Mouse (Mus musculus) spleen, adult 12 weeks (tissue): Measurements from ENCODE around the gene Nfatc2.

ENCODE experiments used
- DNase-seq: peaks from one replicate; pipeline ENCODE4 v3.0.0; 2022; ENCODE audit warnings: low spot score

Gene Nfatc2

DNA sequence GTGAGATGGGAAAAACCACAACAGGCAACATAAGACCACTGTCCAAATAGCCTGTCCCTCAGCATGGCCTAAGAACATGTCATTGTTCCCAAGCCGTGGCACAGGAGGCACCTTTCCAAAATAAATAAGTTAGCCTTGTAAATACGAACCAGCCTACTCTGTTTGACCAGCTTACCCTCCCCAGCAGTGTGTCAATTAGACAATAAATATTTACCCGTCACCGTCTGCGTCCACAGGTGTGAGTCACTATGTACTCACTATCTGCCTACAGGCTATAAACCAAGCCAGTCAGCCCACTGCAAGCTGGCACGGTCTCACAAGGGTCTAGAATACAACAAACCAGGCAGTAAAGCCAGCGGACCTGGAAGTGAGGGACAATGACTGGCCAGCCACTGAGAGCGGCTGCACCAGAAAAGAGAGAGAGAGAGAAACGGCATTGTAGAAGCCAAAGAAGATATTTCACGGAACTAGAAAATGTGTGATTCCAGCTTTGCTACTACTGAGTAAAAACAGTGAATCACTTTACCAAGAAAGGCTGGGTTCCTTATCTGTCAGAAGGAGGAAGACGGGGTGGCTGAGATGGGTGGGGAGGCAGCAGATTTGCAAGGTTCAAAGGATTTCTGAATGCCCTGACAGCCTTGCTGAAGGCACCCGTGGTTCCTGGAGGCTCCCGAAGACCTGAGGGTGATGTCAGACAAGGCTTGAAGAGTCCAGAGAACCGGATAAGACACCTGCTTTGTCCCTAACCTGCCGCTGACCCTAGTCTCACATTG, 69.2 kb downstream of the Nfatc2 start:
- DNase-seq = no peak

DNA sequence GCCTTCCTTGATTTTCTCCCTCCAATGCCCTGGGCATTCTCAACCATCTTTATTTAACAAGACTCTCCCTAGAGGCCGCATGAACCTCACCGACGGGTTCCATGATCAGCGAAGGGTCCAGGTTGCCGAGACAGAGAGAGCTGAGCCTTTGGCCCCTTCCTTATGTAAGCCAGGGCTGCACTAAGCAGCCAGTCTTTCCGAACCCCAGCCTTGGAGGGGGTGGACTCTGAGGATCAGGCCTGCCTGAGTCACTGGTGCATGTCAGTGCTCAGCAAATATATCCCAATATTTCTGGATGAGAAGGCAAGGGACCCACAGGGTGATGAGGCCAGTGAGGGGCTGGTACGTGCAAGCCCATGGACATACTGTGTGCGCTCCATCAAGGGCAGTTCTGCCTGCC, 72.9 kb downstream of the Nfatc2 start:
- DNase-seq = no peak

DNA sequence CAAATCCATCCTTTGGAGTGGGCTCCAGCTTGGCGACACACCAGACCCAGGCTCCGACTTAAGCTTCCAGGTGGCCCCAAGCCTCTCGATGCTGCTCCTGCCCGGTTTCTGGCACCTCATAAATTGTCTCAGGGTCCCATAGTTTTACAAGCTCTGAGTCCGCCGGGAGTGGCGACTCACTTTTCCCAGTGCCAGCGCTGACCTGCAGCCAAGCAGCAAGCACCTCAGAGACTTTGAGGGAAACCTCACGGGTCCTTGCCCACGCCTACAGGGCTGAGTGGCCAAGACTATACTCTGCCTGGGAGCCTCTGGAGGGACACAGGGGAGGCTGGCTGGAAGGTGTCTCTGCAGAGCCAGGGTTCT, 74.0 kb downstream of the Nfatc2 start:
- no peak for DNase-seq

DNA sequence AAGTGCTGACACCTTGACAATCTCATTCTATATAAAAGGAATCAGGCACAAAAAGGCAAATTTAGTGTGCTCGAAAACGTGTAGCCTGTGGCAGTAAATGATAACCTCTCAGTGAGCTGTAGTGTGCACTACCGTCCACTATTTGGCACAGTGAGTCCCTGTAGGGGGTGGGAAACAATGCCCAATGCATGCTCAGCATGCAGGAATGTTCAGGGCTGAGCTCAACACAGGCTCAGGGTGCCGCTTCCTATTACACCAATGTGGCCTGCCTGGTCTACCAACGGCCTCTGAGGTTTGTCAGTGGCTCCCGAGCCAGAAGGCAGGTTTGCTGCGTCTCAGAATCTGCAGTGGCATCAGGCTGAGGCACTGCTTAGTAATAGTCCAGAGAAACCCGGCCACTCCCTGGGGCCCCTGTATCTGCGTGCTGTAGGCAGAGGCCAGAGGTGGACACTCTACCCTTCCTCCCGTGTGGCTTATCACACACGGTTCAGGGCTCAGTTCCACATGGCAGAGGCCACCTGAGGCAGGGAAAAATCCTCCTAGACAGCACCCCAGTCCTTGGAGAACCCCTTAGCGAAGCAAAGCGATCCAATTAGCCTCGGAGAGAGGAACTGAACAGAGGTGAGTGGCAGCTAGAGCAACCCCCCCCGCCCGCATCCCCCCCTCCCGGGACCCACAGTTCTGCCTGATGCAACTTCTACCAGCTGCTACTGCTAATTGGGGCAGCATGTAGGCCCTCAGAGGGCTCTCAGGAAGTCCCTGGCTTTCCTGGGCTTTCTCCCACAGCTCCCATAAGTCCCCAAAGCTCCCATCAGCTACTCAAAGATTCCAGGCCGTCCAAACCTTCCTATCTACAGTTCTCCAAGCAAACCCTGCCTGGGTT, 74.7 kb downstream of the Nfatc2 start:
- DNase-seq = no peak

DNA sequence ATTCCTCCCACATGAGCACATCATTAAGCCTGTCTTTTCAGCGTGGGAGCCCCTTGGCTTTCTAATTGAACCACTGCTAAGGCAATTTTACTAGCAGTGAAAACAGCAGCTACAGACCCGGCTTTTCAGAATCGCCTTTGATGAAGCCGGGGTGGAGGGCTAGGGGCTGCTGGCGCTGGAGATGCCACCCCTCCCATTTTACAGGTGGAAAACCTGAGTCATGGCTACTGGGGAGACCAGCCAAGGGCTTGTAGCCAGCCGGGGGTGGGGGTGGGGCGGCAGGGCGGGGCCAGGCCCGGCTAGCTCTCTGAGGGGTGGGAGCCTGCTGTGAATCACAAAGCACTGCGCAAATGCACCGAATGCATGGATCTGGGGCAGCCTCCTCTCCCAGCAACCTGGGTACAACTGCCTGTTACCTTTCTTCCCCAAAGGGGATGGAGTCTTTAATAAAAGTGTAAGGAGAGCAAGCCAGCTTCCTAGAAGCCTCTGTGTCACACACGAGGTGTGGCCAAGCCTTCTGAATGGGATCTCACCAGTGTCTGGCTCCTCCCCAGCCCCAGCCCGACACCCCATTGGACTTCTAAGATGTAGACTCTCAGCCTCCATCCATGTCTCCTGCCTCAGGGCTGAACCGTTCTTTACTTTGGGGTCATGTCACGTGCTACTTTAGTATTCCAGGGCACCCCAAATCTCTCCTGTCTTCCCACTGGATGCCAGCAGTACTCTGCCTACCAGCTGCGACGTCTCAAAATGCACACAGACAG, 75.9 kb downstream of the Nfatc2 start:
- DNase-seq = no peak

DNA sequence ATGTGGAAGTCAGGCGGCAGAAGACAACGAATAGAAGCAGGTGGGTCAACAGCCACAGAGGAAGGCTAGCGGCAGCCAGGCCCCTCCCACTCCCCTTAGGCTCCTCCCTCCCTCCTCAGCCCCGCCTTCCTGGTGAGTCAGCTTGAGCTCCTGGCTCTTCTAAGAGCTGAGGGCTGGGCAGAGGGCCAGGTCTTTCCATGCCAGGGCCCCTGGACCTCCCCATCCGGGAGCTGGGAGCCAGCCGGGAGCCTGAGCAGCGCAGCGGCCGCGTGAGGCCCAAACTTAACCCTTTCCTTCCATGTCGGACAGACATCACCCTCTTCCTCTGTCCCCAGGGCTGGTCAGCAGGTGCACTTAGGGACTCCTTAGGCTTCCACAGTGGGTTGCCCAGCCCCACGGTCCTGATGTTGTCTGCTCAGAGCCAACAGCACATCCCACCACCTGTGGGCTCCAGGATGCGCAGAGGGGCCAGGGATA, 76.5 kb downstream of the Nfatc2 start:
- DNase-seq = no peak

DNA sequence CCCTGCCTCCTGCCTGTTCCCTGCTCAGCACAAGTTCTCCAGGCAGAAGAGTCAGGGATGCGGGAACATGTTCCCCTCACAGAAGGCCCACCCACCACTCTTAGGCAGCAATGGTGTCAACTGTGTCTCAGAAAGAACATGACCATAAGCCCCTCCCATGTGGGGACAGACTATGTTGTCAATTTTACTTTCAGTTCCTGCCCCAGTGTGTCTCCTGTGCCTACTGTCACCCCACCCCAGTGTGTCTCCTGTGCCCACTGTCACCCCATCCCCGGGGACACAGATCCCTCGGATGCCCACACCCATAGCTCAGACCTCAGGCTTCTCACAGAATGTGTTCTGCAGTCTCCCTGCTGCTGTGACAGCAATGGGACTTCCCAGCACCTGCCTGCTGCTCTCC, 79.2 kb downstream of the Nfatc2 start:
- DNase-seq = no peak

DNA sequence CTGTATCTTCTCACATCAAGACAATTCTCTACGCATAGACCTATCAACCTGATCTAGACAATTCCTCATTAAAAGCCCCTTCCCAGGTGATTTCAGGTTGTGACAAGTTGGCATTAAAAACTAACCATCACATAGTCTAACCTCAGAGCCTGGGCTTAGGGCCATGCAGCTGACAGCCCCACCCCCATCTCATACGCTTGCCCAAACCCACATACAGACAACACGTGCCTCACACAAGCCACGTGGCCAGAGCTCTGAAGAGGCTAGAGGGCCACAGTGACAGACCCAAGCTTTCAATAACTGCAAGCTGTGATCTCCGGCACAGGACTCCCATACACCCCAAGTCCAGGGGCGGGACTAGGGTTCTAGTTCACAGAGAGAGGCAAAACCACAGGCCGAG, 80.7 kb downstream of the Nfatc2 start:
- no peak for DNase-seq

DNA sequence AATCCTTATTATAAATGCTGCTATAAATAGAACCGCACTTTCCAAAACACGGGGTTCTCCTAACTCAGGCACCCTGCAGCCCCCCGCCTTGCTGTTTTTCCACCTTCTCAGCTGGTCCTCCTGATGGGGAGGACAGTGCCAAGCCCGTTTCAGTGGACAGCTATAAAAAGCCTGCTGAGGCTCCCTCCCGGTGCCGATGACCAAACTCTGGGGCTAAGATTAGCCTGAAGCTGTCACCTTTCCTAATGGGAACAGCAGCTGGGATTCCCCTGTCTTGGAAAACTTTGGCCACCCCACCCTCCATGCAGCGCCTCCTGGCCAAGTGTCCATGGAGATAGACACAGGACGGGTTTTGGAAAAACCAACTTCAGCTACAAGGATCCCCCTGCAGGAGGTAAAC, 81.9 kb downstream of the Nfatc2 start:
- DNase-seq = no peak

DNA sequence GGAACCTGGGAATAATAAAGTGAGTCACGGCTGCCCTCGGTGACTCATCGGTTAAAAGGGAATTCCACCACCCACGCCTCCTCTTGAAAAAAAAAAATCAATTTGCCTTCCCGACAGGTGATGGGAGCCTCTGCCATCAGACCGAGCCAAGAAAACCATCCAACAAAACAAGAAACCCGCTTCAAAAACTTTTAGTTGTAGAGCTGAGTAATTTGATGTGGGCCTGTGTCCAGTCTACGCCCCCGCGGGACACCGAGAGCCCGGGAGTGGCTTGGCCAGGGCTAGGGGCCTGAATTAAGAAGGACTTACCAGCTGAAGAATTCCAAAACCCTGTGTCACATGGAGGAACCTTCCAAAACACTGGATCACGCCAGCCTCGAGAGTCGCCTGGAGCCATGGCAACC, 83.2 kb downstream of the Nfatc2 start:
- no peak for DNase-seq

DNA sequence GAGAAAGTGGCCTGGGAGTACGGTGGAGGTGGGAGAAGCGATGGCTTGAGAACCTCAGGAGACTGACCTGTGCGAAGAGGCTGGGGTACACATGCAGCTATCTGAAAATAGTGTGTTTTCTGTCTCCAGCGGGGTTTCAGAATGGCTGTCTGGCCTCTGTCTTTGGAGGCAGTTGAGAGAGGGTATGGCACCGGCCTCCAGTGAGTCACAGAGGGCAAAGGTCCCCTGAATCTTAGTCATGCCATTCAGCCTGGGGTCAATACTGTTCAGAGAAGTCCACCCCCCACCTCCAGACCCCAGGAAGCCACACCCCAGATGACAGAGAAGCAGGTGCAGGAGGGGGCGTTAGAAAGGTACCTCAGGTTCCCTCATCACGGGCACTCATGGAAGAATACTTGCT, 83.7 kb downstream of the Nfatc2 start:
- no peak for DNase-seq

DNA sequence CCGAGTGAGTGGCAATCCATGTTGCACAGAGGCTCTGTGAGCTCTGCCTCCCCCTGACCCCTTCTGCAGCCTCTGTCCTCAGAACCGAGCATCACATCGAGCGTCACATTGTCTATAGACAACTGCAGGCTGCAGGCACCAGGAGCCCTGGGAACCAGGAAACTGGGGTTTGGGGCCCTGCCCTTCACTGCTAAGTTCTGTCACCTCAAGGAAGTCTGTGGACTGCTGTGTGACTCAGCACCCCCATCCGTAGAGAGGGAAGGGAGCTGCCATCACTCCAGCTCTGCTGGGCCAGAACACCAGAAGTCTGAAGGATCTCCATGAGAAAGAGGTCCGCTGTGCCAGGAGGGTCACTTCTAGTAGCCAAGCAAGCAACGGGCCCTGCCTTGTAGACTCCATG, 84.7 kb downstream of the Nfatc2 start:
- DNase-seq = no peak

DNA sequence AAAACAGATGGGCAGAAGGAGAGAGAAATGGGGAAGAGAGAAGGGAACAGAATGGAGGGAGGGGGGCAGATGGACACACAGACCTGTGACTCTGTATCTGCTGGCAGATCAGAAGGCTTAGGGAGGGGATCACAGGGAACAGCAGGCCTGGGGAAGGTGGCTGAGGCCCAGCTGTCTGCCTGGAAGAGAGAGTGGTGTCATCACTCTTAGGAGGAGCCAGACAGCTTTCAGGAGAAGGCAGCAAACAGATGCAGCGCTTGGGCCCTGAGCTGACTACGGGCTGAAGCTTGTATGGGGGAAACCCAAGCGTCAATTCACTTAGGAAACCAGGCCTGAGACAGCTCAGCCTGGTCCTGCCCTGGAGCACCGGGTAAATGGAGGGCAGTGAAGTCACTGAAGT, 86.0 kb downstream of the Nfatc2 start:
- no peak for DNase-seq

DNA sequence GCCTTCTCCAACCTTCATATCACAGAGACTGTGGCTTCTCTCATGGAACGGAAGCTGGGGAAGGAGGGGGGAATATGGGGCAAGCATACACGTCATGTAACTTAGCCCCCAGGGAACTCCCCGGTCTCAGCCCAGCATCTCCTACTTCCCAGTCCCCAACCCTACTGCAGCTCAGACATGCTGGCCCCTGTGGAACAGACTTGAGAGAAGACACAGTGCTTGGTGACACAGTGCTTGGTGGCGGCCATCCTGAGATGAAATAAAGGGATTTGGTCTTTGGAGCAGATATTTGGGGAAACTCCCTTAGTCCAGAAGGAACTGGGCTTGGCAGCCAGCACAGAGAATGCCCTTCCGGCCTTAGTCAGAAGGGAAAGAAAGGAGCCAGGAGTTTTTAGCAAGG, 87.3 kb downstream of the Nfatc2 start:
- no peak for DNase-seq

DNA sequence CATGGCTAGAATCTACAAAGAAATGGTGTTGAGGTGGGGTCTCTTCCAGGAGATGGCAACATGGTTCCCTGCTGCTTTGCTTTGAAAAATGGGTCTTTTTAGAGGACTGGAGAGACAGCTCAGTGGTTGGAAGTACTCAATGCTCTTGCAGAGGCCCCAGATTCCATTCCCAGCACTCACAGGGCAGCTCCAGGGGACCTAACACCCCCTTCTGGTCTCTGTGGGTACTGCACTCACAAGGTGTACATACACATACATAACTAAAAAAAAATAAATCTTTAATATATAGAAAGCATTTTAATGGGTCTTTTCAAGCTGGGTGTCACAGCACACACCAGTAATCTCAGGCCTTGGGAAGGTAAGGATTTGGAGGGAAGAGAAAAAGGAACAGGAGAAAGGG, 89.9 kb downstream of the Nfatc2 start:
- no peak for DNase-seq

DNA sequence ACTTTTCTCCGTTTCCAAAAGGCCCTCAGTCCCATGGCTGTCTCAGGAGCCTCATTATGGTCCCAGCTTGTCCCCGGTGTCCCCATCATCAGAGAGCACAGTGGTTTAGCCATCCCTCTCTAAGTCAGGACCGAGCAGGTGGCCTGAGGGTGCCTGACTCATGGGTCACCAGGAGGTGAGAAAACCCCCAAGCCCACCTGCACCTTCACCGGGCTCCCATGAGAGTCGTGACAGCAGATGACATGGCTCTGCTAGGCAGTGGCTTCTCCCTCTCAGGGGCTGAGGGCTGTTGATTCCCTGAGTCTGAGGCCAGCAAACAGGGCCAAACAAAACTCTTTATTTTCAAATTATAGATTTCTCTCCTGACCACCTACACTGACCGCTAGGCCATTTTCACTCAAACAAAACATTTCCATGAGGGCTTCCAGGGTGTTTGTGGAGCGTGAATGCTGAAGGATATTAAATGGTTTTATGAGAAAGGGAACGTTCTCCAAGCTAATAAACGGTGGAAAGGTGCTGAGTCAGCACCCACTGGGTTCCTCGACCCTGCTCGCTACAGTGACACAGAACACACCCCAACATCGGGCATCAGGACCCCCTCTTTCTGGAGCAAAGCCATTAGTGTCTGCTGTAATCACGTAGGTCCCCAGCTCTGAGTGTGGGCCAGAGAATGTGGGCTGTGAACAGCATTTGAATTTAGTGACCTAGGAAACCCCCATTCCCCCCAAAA, 92.8 kb downstream of the Nfatc2 start:
- DNase-seq = no peak

DNA sequence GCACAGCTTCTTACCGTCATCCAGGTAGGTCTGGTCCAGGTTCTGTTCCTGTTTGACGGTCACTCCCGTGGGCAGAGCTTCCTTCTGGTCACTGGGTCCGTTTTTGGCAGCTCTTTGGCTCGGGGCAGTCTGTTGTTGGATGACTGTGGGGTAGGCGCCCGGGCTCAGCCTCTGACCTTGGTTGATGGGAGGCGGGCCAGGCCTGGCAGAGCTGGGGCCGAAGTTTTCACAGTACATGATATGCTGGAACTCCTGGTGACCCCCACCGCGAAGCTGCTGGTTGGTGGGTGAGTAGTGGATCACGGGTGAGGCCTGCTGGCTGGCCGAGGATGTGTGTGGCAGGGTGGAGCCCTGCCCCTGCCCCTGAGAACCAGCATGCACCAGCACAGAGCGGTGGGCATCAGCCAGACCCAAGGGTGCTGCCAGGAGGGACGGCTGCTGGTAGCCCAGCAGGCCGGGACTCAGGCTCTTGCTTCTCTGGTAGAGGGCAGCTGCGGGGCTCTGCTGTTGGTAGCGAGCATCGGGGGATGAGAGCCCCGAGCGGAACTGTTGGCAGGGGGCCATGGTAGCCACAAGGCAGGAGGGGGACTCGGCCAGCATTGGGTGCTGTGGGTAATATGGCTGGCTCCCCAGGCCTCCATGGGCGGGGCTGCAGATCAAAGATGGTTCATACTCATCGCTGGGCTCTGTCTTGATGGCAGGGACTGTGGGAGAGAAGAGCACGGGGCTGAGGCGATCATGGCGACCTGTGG, 96.8 kb downstream of the Nfatc2 start:
- DNase-seq = no peak

DNA sequence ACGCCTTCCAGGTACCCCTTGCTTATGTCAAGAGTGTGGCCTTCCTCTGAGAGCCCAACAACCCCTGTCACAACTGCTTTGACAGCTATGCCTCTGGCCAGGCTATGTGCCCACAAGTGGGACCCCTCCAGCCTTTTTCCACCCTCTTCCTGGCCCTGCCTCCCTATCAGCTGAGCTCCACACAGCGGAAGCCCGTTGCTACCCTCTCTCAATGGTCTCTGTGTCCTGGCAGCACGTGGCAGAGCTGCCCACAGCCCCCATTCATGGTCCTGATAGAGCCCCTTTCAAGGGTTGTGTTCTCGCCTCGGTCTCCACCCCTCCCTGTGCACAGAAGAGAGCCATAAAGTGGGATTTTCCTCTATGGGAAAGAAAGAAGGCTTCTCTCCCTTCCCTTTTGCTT, 97.7 kb downstream of the Nfatc2 start:
- DNase-seq = no peak

DNA sequence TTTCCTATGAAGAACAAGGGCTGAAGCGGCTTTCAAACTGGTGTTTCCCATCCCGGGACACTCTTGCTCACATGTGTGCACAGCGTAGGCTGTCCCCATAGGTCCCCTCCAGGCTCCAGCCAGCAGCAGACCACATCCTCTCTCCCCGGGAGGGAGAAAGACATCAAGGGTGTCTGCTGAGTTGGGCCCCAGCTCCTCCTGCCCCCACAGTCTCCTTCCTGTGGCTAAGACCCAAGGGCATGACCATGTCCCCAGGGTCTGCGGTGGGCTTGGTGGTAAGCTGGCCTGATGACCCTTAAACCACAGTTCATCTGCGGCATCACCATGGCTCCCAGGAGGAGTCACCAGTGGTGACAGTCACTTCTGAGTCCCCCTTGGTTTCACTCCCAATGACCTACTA, 100.7 kb downstream of the Nfatc2 start:
- no peak for DNase-seq

DNA sequence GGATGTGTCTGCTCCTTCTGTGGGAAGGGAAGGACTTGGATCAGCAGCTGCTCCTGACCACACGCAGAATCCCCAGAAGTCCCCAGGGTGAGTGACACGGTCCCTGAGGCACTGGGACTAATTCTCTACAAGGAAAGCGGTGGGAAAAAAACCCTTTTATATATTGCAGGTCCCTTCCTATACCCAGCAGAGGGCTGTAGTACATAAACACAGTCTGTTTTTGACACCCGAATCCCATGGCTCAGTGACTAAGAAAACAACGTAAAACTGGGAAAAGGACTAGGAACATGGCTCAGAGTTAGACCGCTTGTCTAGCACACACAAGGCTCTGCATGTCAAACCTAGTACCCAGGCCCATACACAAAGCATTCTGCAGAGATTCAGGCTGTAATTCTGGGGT, 101.2 kb downstream of the Nfatc2 start:
- no peak for DNase-seq

DNA sequence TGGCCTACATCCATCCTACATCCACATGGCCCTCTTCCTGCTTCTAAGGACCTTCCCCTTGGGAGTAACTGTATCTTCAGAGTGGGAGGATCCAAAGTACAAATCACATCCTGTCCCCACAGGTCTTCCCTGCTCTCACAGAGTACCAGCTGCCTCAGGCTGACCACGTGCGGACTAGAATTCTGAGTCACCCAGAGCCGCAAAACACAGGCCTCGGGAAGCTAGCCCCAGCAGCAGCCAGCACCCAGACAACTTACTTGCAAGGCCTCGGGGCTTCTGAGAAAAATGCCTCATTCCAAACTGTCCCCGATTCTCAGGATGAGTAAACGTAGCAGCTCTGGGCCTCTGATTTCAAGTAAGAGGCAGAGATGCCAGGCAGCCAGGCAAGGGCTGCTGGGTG, 109.7 kb downstream of the Nfatc2 start:
- DNase-seq = no peak
